Mouse (Mus musculus) thymus, adult 18-20 months (tissue): ENCODE data around the gene Nars2.

Experiments
- DNase-seq, 2 experiments: peaks; one replicate each; pipeline ENCODE4 v3.0.0; 2022; ENCODE audit warnings: mixed read lengths in 2 of 2

The Nars2 gene

DNA sequence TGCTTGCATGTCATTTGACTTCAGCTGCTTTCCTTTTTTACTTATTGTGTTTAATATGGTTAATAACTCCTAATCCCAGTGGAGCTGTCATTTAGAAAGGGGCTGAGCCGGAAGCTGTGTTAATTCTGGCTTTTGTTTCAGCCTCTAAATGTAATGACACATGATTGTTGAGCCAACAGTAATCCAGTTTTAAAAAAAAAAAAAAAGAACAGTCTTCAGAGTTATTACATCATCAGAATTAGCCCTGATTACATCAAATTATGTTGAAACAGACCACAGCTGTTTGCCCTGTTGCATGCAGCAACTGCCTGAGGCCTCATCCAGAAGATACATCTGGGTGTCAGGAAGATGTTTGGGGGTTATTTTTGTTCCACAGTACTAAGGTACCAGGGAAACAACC is 123.7 kb downstream of the Nars2 start:
- DNase-seq = no peak

- DNase-seq = no peak
Measured at GRCm38 (mm10) chr7:97076977-97077376, 125.7 kb downstream of the Nars2 start.

- no peak for DNase-seq
Measured at GRCm38 (mm10) chr7:97078685-97079084, 127.4 kb downstream of the Nars2 start.

GRCm38 (mm10) chr7:97079145-97079544 is 127.8 kb downstream of the Nars2 start:
- no peak for DNase-seq

- DNase-seq = no peak
Measured at GRCm38 (mm10) chr7:97079651-97080365, 128.5 kb downstream of the Nars2 start.

- no peak for DNase-seq
Measured at GRCm38 (mm10) chr7:97080621-97081241, 129.4 kb downstream of the Nars2 start.

DNA sequence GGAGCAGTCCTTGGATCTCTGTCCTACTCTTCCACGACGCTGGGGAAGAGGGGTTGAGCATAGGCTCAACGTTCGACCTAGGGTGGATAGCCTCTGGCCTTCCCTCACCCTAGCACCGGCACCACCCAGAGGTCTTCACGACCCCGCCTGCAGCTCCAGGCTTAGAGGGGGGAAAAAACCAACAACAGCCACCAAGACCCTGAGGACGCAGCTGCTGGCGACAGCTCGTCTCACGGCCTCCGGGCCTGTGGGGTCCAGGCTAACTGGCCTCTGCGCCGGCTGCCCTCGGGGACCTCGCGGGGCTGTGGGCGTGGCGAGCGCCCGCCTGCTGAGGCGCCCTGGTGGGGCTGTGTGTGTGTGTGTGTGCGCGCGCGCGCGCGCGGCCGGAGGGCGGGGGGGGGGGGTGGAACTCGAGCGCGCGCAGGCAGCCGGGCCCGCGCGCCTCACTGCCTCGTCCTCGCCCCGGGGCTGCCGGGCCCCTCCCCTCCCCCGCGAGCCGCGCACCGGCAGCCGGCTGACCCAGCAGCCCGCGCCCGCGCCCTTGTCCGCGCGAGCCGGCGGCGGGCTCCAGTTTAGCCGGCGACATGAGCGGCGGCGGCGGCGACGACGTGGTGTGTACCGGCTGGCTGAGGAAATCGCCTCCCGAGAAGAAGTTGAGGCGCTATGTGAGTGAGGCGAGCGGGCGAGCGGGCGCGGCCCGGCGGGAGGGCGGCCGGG is 130.1 kb downstream of the Nars2 start, which contains the start of gene Gab2:
Gene Gab2, plus strand, starts transcription at position 345 of the 717 bp plus-strand sequence.
- peak; percentile 37 to 47 for DNase-seq

- no peak for DNase-seq
Measured at GRCm38 (mm10) chr7:97081959-97082218, 130.6 kb downstream of the Nars2 start.

DNA sequence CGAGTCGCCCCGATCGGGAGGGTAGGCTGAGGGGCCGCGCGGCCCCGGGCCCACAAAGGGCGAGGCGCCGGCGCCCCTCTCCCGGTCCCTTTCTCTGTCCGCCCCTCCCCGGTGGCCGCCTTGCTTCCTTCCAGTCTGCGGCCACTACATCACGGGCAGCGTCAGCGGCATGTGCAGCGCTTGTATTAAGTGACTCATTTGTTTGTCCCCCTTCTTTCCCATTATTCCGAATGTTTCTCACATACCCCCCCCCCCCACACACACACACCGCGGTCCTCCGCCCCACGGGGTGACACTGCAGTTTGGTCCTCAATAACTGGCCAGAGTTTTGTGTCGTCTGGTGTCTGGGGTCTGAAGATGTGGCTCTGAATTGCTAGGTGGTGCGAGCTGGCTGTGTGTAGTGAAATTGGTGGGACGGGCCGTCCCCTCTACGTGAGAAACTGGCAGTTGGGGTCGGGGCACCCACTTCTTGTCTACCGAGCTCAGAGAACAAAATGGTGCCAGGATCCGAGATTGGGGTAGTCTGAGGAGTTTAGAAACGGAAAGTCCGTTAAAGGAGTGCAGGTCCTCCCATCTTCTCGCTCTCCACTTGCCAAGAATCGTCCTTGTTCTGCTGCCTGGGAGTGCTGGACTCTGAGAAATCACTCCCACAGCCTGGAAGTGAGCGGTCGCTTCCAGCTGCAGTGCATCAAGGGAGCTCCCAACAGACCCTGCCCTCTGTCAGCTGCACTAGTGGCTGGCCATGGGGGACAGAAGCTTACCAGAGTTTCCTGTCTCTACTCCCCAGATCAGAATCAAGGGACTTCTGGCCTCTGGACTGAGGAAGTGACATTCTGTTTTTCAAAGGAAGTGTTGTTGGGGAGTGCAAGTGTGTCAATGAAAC is 131.2 kb downstream of the Nars2 start:
- peak in 1 of 2 experiments; percentile 9 for DNase-seq

DNA sequence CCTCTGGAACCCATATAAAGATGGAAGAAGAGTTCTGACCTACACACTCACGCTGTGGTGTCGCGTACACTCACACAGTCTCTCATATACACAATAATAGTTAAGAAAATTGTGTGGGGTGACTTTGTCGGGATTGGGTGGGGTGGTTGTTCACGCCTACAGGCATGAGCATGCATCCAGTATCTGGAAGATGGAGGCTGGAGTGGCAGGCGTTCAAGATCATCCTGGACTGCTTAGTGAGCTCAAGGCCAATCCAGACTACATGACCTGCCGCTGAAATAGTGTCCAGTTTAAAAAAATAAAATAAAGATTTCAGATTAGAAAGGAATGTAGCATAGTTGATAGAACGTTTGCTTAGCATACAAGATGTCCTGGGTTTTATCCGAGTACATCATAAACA is 132.3 kb downstream of the Nars2 start:
- no peak for DNase-seq

GRCm38 (mm10) chr7:97084181-97084580 is 132.9 kb downstream of the Nars2 start:
- no peak for DNase-seq

DNA sequence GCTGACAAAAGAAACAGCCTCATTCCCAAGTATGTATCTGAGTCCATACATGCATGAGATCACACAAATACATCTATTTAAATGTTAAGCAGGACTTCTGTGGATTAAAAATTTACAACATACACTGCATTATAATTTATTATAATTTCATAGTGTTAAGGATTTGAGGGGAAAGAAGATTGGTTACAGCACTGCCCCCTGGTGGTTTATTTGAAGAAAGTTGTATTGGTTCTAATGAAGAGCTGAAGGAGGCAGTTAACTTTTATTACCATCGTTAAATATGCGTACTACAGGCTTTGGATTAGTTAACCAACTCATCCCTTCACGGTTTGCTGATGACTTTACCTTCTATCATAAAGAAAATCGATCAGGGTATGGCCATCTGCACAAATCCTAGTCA is 134.0 kb downstream of the Nars2 start:
- DNase-seq = no peak

DNA sequence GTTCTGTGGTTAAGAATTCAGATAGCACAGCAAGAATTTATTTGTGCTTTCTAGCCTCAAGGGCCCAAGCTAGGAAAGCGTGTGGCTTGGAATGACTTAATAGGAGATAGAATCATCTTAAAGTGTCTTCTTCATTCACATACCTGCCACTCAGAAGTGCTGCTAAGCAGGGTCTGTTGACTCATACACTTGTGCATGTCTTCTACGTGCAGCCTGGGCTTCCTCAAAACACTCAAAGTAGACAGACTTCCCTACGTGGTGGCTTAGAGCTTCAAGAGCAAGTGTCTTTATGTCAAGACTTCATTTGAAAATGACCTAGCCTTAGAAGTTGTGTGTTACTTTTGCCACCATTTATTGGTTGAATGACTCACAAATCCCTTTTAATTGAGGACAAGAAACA is 142.9 kb downstream of the Nars2 start:
- DNase-seq = no peak

DNA sequence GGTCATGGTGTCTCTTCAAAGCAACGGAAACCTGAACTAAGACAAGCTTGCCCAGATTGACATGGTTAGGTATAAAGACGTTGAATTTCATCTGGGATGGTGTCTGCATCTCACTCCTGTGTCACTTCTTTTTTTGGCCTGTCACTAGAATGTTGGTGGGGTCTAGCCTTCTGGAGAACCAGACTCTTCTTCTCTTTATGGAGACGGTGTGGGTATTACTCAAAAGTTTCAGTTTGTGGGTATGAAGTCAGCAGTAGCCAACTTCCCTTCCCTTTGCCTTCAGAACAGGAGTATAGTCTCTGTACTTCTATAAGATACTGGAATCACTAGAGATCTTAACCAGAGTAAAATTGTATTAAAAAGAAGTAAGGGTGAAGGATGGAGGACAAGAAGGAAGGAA is 156.8 kb downstream of the Nars2 start:
- DNase-seq = no peak
